Mouse (Mus musculus): ENCODE data around the gene Parn. TPM values are rescaled to one million over a fixed set of nuclear protein-coding genes. Genes with fewer than 3 reads are reported as not detected.

Parn gene
- total RNA-seq, 1 experiment from 2014 or later: 34.1 TPM

DNA sequence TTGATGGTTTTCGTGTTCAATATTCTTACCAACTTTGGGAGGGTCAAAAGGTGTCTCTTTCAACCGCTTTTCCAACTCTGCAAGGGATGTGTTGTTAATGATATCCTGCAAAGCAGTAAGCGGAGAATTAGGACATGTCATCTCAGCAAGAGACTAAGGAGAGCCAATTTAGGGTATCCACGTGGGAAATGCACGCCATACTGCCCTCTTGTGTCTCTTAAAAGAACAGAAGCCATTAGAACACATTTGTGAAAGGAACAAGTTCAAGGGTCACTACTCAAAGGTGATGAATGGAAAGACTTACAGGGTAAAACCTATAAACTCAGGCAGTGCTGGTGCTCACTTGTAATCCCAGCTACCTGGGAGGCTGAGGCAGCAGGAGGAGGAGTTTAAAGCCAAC lies 39.6 kb downstream of the Parn start:
- DNase-seq: no peak

DNA sequence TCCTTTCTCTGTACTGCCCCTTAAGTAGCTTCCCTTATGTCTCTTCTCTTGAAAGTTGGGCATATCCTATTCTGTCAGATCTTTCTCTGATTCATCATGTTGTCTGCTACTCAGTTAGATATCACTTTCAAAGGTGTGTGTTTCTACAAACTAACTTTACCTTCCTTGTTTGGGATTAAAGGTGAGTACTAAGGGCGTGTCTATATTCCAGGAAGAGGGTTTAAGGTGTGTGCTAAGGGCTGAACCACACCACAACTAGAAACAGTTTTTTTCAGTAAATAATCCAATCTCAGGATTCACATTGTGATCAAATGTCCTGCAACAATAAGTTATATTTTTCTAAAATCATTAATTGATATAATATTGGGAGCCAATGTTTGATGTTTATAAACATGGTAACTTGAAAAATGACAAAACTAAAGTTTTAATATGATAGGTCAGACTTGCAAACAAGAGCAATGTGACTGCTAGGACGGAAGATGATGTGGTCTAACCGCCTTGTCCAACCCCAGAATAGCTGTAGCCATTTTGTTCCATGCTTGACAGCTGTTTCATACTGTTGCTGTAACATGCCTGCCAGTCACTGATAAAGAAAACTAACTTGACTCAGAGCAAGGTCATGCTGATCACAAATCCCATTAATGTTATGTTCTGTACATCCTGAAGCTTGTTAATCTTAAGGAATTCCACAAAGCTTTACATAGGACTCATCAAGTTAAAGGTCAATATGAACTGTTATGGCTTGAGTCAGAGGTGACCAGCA lies 46.0 kb downstream of the Parn start:
- no peak for DNase-seq

DNA sequence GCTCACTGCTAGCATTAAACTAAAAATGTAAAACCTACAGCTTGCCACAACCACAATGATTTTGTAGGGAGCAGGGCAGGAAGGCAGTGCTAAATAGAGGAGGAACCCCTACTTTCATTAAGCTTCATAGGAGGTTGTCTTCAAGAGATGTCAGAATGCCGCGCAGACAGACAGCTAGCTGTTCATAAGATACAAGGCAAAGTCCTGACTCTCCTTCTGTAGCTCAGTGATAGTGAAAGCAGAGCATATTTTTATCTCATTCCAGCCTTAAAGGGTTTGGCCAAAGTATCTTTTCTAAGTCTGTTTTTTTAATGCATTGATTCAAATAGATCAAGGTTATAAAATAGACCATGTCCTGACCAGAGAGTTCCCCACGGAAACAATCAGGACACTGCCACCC lies 47.8 kb downstream of the Parn start:
- DNase-seq: no peak

DNA sequence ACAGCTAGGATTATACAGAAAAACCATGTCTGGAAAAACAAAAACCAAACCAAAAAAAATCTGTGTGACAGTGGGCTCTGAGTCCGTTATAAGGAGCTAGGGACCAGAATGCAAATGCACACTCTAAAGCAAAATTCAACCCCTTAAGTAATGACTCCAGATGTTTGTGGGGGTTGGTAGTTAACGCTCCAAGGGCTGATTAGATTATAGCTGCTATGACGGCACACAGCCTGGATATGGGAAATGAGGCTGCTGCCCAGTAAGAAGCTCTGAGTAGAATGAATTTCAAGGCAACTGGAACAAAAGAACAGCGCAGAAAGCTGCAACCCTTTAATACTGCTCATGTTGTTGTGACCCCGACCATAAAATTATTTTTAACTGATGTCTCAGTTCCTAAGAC lies 52.7 kb downstream of the Parn start:
- no peak for DNase-seq

GRCm38 (mm10) chr16:13612571-13612970 lies 55.4 kb downstream of the Parn start:
- DNase-seq: no peak

GRCm38 (mm10) chr16:13612058-13612457 lies 55.9 kb downstream of the Parn start:
- DNase-seq: peak; percentile 14

- peak; percentile 20 for DNase-seq
Observed at GRCm38 (mm10) chr16:13611399-13611798, 56.6 kb downstream of the Parn start.

- no peak for DNase-seq
Observed at GRCm38 (mm10) chr16:13610951-13611381, 57.0 kb downstream of the Parn start.

GRCm38 (mm10) chr16:13608705-13609085 lies 59.3 kb downstream of the Parn start:
- DNase-seq: no peak

- DNase-seq: no peak
Observed at GRCm38 (mm10) chr16:13607987-13608704, 59.8 kb downstream of the Parn start.

DNA sequence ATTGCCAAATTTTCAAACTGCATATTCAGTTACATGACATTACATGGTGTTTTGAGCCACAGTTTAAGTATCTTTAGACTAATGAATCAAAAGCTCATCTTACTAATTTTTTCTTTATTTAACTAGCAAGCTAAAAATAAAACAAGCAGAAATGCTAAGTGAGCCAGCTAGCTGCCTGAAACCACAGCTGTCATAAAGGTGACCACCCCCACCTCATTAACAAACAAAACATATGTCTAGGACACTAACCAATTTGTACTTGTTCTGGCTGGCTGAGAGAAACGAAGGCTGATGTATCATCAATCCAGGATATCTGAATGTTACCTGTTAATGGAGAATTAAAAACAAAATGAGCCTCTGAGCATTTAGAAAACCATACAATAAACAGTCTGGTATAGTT lies 65.2 kb downstream of the Parn start:
- no peak for DNase-seq

DNA sequence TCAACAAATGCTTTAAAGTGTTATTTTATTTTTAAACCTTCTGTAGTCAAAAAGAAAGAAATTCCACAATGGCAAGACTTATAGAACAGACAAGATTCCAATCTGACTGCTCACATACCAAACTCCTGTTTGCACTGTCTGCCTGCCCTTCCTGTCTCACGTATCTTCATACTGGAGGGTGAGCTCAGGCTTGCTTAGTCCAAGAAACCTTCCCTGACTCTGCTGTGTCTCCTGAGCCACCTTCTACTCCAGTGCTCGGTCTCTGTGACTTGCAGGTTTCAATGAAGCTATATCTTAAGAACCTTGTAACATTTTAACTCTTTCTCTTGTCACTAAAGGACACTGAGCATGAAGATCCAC lies 78.9 kb downstream of the Parn start:
- no peak for DNase-seq

DNA sequence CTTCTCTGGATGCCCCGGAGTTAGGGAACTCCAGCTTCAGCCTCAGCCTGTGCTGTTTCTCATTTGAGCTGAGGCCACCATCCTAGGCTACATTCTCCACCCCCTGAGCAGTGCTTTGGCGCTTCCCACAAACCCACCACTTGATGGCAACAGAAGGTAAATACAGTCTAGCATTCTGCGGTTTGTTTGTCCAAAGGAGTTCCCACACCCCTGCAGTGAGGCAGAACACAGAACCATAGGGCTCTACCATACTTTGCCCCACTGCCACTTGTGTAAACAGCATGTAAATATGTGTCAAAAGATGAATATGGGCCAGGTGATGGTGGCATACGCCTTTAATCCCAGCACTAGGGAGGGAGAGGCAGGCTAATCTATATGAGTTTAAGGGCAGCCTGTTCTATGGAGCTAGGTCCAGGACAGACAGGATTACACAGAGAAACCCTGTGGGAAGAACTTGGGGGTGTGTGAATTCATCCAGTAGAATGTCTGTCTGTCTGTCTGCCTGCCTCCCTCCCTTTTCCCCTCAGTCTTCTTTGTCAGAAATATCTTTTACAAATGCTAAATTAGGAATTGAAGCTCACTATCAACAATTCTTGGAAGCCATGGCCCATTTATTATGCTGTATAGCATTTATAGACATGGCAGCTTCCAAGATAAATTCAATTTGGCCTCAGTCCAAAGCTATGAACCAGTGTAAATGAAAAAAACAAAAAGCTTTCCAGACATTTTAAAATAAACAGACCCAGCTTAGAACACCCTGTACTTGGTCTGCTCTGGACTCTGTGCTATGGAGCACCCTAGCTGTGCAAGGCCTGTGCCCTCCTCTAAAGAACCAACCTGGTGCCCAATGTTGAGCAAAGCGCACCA lies 79.6 kb downstream of the Parn start:
- DNase-seq: no peak

- no peak for DNase-seq
Observed at GRCm38 (mm10) chr16:13585234-13585633, 82.7 kb downstream of the Parn start.

GRCm38 (mm10) chr16:13580784-13581183 lies 87.2 kb downstream of the Parn start:
- DNase-seq: peak; percentile 24

GRCm38 (mm10) chr16:13580016-13580415 lies 88.0 kb downstream of the Parn start:
- peak; percentile 27 for DNase-seq

DNA sequence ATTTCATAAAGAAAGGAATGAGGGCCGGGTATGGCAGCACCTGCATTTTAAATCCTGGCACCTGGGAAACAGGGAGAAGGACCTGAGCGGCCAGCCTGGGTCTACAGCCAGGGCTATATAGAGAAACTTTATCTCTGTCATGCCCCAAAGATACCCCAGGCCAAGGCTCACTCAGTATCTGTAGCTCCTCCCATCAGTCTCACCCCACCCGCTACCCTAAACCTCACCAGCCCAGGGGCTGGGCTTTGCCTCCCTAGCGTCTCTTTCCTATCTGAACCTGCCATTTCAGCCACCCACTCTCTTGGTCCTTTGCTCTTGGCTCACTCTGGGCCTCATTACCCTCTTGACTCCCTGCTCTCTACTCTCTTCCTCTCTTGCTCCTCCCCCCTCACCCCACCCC lies 92.7 kb downstream of the Parn start:
- no peak for DNase-seq

- no peak for DNase-seq
Observed at GRCm38 (mm10) chr16:13568280-13568679, 99.7 kb downstream of the Parn start.

- DNase-seq: peak; percentile 45
Observed at GRCm38 (mm10) chr16:13567614-13568013, 100.4 kb downstream of the Parn start.

DNA sequence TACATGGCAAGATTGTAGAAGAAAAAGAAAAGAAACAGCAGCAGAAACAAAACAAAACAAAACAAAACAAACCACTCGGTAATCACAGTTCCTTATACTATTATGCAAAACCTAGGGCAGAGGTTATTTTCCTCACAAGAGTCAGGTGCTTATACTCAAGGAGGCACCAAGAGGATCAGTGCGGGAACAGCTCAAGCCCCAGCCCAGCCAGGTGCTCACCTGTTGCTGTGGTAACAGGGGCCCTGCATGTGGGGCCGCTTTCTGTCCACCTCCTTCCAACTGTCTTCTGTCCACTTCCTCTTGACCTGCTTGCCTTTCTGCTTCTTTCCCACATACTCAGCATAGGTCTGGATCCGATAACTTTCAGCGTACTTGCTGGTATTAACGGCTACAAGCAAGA lies 101.6 kb downstream of the Parn start:
- no peak for DNase-seq

DNA sequence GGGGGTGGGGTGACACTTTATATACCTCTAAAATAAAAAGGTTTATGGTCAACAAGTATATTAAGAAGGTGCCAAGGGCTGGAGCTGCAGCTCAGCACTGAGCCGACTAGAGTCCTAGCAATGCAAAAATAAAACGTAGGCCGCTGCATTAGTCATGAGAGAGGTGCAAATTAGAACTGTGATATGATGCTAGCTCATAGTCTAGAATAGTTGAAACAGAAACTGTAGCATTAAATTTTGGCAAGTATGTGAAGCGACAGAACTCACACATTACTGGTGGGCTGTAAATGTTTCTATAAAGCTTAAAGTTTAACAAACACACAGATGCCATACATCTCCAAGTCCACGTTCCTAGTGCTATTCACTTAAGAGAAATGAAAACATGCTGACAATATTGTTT lies 102.7 kb downstream of the Parn start:
- DNase-seq: no peak

- no peak for DNase-seq
Observed at GRCm38 (mm10) chr16:13557784-13558183, 110.2 kb downstream of the Parn start.

- DNase-seq: peak; percentile 50
Observed at GRCm38 (mm10) chr16:13556954-13557470, 111.0 kb downstream of the Parn start.
